23 mouse cellular contexts compared by ENCODE assay signal in the genomic region with DNA sequence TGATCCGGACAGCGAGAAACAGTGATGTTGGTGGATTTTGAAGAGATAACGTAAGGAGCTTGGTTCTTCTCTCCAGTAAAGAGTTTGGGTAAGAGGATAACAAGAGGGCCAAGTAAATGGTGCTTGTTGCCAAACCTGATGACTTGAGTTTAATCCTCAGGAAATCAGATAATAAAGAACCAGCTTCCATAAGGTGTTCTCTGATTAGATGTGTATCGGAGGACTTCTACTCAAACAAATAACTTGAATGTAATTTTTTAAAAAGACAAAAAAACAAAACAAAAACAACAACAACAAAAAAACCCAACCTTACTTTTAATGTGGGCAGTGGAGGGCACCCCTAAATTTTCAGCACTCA. TPM values are rescaled to one million over a fixed set of nuclear protein-coding genes. Genes with fewer than 3 reads are reported as not detected.
A peak's percentile ranks its signal among the peaks of the same experiment; 100 is the strongest.
DNase-seq lines count a peak whose midpoint lies in the region; ATAC-seq and TF ChIP-seq lines count a peak whose summit lies in the region.
"Had no signal": no experiment of that assay in that cellular context is flagged by ENCODE, and none has a peak within 500 bp of the region (broad histone marks: within the 10 kb centered on the region; RNA-seq: fewer than 3 reads in every experiment).

No protein-coding gene starts in this region.

- peaks cover 1% of the 10 kb centered on the region for H3K4me1 ChIP-seq in ES-Bruce4 (ENCODE audit: control insufficient read depth, insufficient read depth, low read length)
- H3K4me1 ChIP-seq in liver, embryonic 14.5 days (replicated peaks; ENCODE audit: control insufficient read depth in 2 of 2, insufficient read depth in 2 of 2, low read length in 1 of 2) = peaks cover 14 to 18% of the 10 kb centered on the region in 2 experiments

- H3K9ac ChIP-seq in ES-Bruce4 (ENCODE audit: low read depth, poor library complexity, severe bottlenecking) = peak overlapping the region; percentile 17
- no peak overlapping the region for H3K9ac ChIP-seq in liver, embryonic 14.5 days (replicated peaks)
- H3K9ac ChIP-seq: embryonic facial prominence, embryonic 15.5 days; forebrain, embryonic 13.5 days; heart, embryonic 13.5 days; hindbrain, embryonic 14.5 days; midbrain, embryonic 12.5 days had no signal

- H3K27ac ChIP-seq in ES-Bruce4 (ENCODE audit: insufficient read depth, low read length) = peak overlapping the region; percentile 92
- H3K27ac ChIP-seq in liver, embryonic 14.5 days = peak overlapping the region; percentile 46
- H3K27ac ChIP-seq: embryonic facial prominence, embryonic 15.5 days; forebrain, embryonic 13.5 days; heart, embryonic 13.5 days; hindbrain, embryonic 14.5 days; midbrain, embryonic 12.5 days had no signal

- H3K27me3 ChIP-seq in ES-Bruce4 (ENCODE audit: control insufficient read depth, insufficient read depth, low read length, poor library complexity, severe bottlenecking) = no peaks in the 10 kb centered on the region
- H3K27me3 ChIP-seq in liver, embryonic 14.5 days (ENCODE audit: control insufficient read depth, insufficient read depth, low read length) = no peaks in the 10 kb centered on the region
- H3K27me3 ChIP-seq: embryonic facial prominence, embryonic 15.5 days; forebrain, embryonic 13.5 days; heart, embryonic 13.5 days; midbrain, embryonic 12.5 days; Patski had no signal

- TF ChIP-seq EP300 in ES-Bruce4 (IDR thresholded peaks at IDR 0.05; ENCODE audit: insufficient read depth, low read depth, low read length) = no peak
- TF ChIP-seq EP300 in liver, embryonic 14.5 days (IDR thresholded peaks at IDR 0.05; ENCODE audit: low read depth) = peak; percentile 29

- peak; percentile 10 for DNase-seq in c-Kit-positive CD71-positive TER-119-positive erythroid progenitor cells, embryonic 14.5 days (ENCODE audit: low spot score)
- peak in 1 of 3 experiments; percentile 50 for DNase-seq in liver, embryonic 14.5 days (ENCODE audit: low read depth in 3 of 3, low spot score in 3 of 3)
- no peak for DNase-seq in urinary bladder, adult 2 months (ENCODE audit: low spot score)
- DNase-seq in cerebellum, postnatal 10 days = no peak
- DNase-seq in right cerebral cortex, postnatal 36 days (ENCODE audit: low spot score in 2 of 2) = no peak
- no peak for DNase-seq in adrenal gland, adult (ENCODE audit: inconsistent age in 2 of 2, low spot score in 1 of 2)
- DNase-seq: adrenal gland, postnatal 25 days; cerebellum, adult 2 months; cerebellum, postnatal 25 days; gastrocnemius, postnatal 10 days; kidney, adult 2 months; left cerebral cortex, postnatal 4 days; lung, embryonic 14.5 days had no signal

- no peaks in the 10 kb centered on the region; the same call in 1 of the 2 replicates for H3K36me3 ChIP-seq in ES-Bruce4 (ENCODE audit: control insufficient read depth, insufficient read depth, low read length, poor library complexity, severe bottlenecking)
- no peaks in the 10 kb centered on the region for H3K36me3 ChIP-seq in liver, embryonic 14.5 days (replicated peaks; ENCODE audit: control insufficient read depth, insufficient read depth, low read depth)
- H3K36me3 ChIP-seq: embryonic facial prominence, embryonic 15.5 days had no signal

- no peak for TF ChIP-seq POLR2A in ES-Bruce4 (IDR thresholded peaks at IDR 0.05; ENCODE audit: insufficient read depth, low read length)

- ATAC-seq in liver, embryonic 14.5 days (ENCODE audit: insufficient read depth) = no peak
- ATAC-seq in megakaryocyte-erythroid progenitor cell, adult 5-6 weeks (replicated peaks; ENCODE audit: low FRiP score, low TSS enrichment, poor library complexity, severe bottlenecking) = peak; percentile 28; the same call in 1 of the 2 replicates

- H3K4me2 ChIP-seq in liver, embryonic 14.5 days (ENCODE audit: low read depth) = peak overlapping the region; percentile 49

- WGBS in liver, embryonic 14.5 days (ENCODE audit: insufficient replicate concordance) = 34% methylated on average over 4 of the region's 4 CpGs

- no peak for TF ChIP-seq CTCF in ES-Bruce4 (IDR thresholded peaks at IDR 0.05; ENCODE audit: low read depth, low read length)
- TF ChIP-seq CTCF in liver, embryonic 14.5 days (IDR thresholded peaks at IDR 0.05; ENCODE audit: low read depth) = no peak

- no peaks in the 10 kb centered on the region for H3K9me3 ChIP-seq in ES-Bruce4 (replicated peaks; ENCODE audit: control insufficient read depth, insufficient read depth, low read length, poor library complexity, severe bottlenecking)
- no peaks in the 10 kb centered on the region for H3K9me3 ChIP-seq in liver, embryonic 14.5 days (ENCODE audit: control insufficient read depth, low read length)
- H3K9me3 ChIP-seq: embryonic facial prominence, embryonic 10.5 days; embryonic facial prominence, embryonic 15.5 days; forebrain, embryonic 13.5 days; G1E; heart, embryonic 13.5 days; midbrain, embryonic 12.5 days had no signal

- no peak overlapping the region for H3K4me3 ChIP-seq in ES-Bruce4 (ENCODE audit: low read depth, low read length)
- H3K4me3 ChIP-seq in liver, embryonic 14.5 days (ENCODE audit: insufficient read depth in 1 of 2, low read depth in 2 of 2, low read length in 2 of 2) = no peak overlapping the region

RNA-seq across cellular contexts. Expression of gene Ubr3, which starts 0.8 kb away (rescaled TPM):
- polyA plus RNA-seq in ES-Bruce4 (2011; ENCODE audit: insufficient read depth, insufficient read length, low read depth, missing spikeins) = 59.0 and 65.6 TPM in 2 replicates
- 6.4 and 8.0 TPM in 2 replicates for polyA plus RNA-seq in liver, embryonic 14.5 days (2012; rRNA removed)
- 5.8 and 5.9 TPM in 2 replicates for polyA plus RNA-seq in liver, embryonic 14.5 days (2014; fragmentation: Nextera tagmentation; extraction: Ambion mirVana)
- total RNA-seq in megakaryocyte-erythroid progenitor cell, adult 5-6 weeks (2014; fragmentation: Nextera tagmentation) = 31.5 and 37.1 TPM in 2 replicates
- 39.3 and 67.1 TPM in 2 replicates for total RNA-seq in megakaryocyte-erythroid progenitor cell, adult 5-6 weeks (2017)
- 34.6 and 37.0 TPM in 2 replicates for polyA plus RNA-seq in urinary bladder, adult 2 months (2012; rRNA removed)

RNA-seq across cellular contexts. Expression of gene Mettl5, which starts 10.8 kb away (rescaled TPM):
- 53.2 and 54.5 TPM in 2 replicates for polyA plus RNA-seq in ES-Bruce4 (2011; ENCODE audit: insufficient read depth, insufficient read length, low read depth, missing spikeins)
- polyA plus RNA-seq in liver, embryonic 14.5 days (2012; rRNA removed) = 5.7 and 9.4 TPM in 2 replicates
- polyA plus RNA-seq in liver, embryonic 14.5 days (2014; fragmentation: Nextera tagmentation; extraction: Ambion mirVana) = 33.2 and 35.4 TPM in 2 replicates
- 27.3 and 60.1 TPM in 2 replicates for total RNA-seq in megakaryocyte-erythroid progenitor cell, adult 5-6 weeks (2014; fragmentation: Nextera tagmentation)
- total RNA-seq in megakaryocyte-erythroid progenitor cell, adult 5-6 weeks (2017) = 43.5 and 86.1 TPM in 2 replicates
- polyA plus RNA-seq in urinary bladder, adult 2 months (2012; rRNA removed) = 17.2 and 17.5 TPM in 2 replicates

RNA-seq across cellular contexts. Expression of gene Ssb, which starts 34.8 kb away (rescaled TPM):
- polyA plus RNA-seq in ES-Bruce4 (2011; ENCODE audit: insufficient read depth, insufficient read length, low read depth, missing spikeins) = 393 and 460 TPM in 2 replicates
- 26.2 and 76.5 TPM in 2 replicates for polyA plus RNA-seq in liver, embryonic 14.5 days (2012; rRNA removed)
- 161 and 170 TPM in 2 replicates for polyA plus RNA-seq in liver, embryonic 14.5 days (2014; fragmentation: Nextera tagmentation; extraction: Ambion mirVana)
- total RNA-seq in megakaryocyte-erythroid progenitor cell, adult 5-6 weeks (2014; fragmentation: Nextera tagmentation) = 248 and 394 TPM in 2 replicates
- total RNA-seq in megakaryocyte-erythroid progenitor cell, adult 5-6 weeks (2017) = 771 and 927 TPM in 2 replicates
- 103 and 105 TPM in 2 replicates for polyA plus RNA-seq in urinary bladder, adult 2 months (2012; rRNA removed)
